Mouse (Mus musculus) heart, adult 2 months (tissue): ENCODE data around the gene Rtl1. TPM values are rescaled to one million over a fixed set of nuclear protein-coding genes. Genes with fewer than 3 reads are reported as not detected.
A peak's percentile ranks its signal among the peaks of the same experiment; 100 is the strongest.

ENCODE experiments used
- DNase-seq, 2 experiments: peaks; one replicate each; pipeline ENCODE4 v3.0.0; 2021
- H3K27ac ChIP-seq: fragments of 200-600 bp; 2 replicates; pipeline ENCODE4 v1.8.1; 2022
- H3K27me3 ChIP-seq: fragments of 200-500 bp; 2 replicates; pipeline ENCODE4 v1.6.1; 2012; ENCODE audit warnings: mild to moderate bottlenecking, low read length, inconsistent platforms, mixed read lengths; ENCODE audit not compliant: control insufficient read depth, insufficient read depth
- H3K36me3 ChIP-seq: fragments of 200-500 bp; 2 replicates; pipeline ENCODE4 v1.6.1; 2012; ENCODE audit warnings: low read length, inconsistent platforms; ENCODE audit not compliant: control insufficient read depth, insufficient read depth
- H3K4me1 ChIP-seq: fragments of 200-500 bp; 2 replicates; pipeline ENCODE4 v1.6.1; 2011; ENCODE audit warnings: low read length; ENCODE audit not compliant: control insufficient read depth, insufficient read depth
- H3K4me3 ChIP-seq: fragments of 200-600 bp; 2 replicates; pipeline ENCODE4 v1.8.1; 2022
- H3K79me2 ChIP-seq: fragments of 200-500 bp; replicated peaks from 2 replicates; pipeline ENCODE4 v1.6.1; 2012; ENCODE audit warnings: mild to moderate bottlenecking, inconsistent platforms, low read length, moderate library complexity, mixed read lengths; ENCODE audit not compliant: control insufficient read depth, insufficient read depth
- H3K9ac ChIP-seq: fragments of 200-500 bp; 2 replicates; pipeline ENCODE4 v1.6.1; 2012; ENCODE audit warnings: low read depth, mild to moderate bottlenecking, control low read depth, inconsistent platforms, low read length, mixed read lengths
- CTCF ChIP-seq: fragments of 200-600 bp; IDR thresholded peaks from 2 replicates; pipeline ENCODE4 v1.8.1; 2022; ENCODE audit warnings: antibody characterized with exemption, mild to moderate bottlenecking, moderate library complexity
- EP300 ChIP-seq: fragments of 200-500 bp; IDR thresholded peaks from 2 replicates; pipeline ENCODE4 v1.6.1; 2011; ENCODE audit warnings: low read depth, low read length, control low read depth; ENCODE audit not compliant: insufficient read depth
- POLR2A ChIP-seq: fragments of 200-500 bp; IDR thresholded peaks from 2 replicates; pipeline ENCODE4 v1.6.1; 2011; ENCODE audit warnings: mild to moderate bottlenecking, low read depth, low read length, control low read depth; ENCODE audit not compliant: insufficient read depth
- WGBS: fragments of 180-500 bp; shearing (Covaris S2); methylation state at CpG from one replicate; pipeline ENCODE4 v1.1.7; 2018; 5-methylcytosine and 5-hydroxymethylcytosine counted together
- intact Hi-C: fragments of 180-260 bp; cut with DNase I; formaldehyde crosslinking; loops from one replicate; pipeline ENCODE4 v1.15.1; 2025
- polyA plus RNA-seq: library from polyadenylated mRNA; depleted of rRNA; stranded (reverse); fragments of >200 nt; gene quantifications from 2 replicates; pipeline ENCODE4 v1.2.3, GENCODE M21; 2012
- total RNA-seq, 2 experiments: library from RNA; stranded (reverse); gene quantifications; 2 replicates each; pipeline ENCODE4 v1.2.3; 2021

The Rtl1 gene
- total and polyA plus RNA-seq, 3 experiments, result 0.02 TPM; not detected in 2

DNA sequence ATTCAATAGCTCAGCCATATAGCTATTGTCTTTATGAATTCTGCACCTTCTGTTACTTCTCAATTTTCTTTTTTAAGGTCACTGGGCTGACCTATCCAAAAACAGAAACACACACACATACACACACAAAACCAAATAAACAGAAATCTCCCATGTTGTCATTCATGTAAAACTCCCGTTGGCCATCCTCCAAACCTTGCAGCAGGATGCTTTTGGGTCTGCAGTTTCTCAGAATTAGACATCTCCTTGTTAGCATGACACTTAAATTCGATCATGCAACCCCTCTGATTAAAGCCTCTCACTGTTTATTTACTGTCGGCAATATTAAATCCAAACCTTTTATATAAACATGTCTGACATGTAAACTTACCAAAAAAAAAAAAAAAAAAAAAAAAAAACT is 3.4 kb downstream of the Rtl1 start:
- H3K4me3 ChIP-seq, result no peak overlapping the region
- 37% methylated on average over 3 of the region's 3 CpGs for WGBS
- no peaks in the 10 kb centered on the region for H3K4me1 ChIP-seq
- TF ChIP-seq CTCF (no peak), EP300 (no peak), POLR2A (no peak)
- no peak overlapping the region for H3K9ac ChIP-seq
- no peak for DNase-seq
- no peaks in the 10 kb centered on the region for H3K79me2 ChIP-seq
- no peak overlapping the region for H3K27ac ChIP-seq
- intact Hi-C loops, result no loop called here
- H3K36me3 ChIP-seq, result no peaks in the 10 kb centered on the region
- H3K27me3 ChIP-seq, result no peaks in the 10 kb centered on the region

DNA sequence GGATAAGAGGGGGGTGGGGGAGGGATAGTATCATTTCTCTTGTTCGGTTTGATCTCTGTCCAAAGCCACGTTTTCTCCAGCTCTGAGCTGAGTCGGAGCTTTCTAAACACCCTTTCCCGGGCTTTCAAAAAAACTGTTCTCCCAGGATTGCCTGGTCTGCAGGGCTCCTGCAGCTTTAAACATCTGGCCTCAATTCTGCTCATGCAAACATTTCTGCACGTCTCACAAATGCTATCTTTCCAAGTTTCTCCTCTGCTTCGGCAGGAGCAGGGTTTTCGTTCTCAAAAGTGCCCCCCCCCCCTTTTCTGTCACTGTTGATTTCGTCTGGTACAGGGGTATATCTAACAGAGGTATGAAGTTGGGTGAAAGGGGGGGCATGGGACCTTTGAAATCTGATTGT is 3.9 kb downstream of the Rtl1 start:
- Histone ChIP-seq H3K4me3 (no peak overlapping the region; the same call in 1 of the 2 replicates), H3K79me2 (no peaks in the 10 kb centered on the region), H3K36me3 (no peaks in the 10 kb centered on the region), H3K4me1 (no peaks in the 10 kb centered on the region), H3K27me3 (no peaks in the 10 kb centered on the region), H3K27ac (no peak overlapping the region), H3K9ac (no peak overlapping the region)
- 23% methylated on average over 8 of the region's 8 CpGs for WGBS
- no peak for DNase-seq
- TF ChIP-seq EP300, result no peak
- TF ChIP-seq CTCF, result no peak
- TF ChIP-seq POLR2A, result no peak
- intact Hi-C loops, result no loop called here

DNA sequence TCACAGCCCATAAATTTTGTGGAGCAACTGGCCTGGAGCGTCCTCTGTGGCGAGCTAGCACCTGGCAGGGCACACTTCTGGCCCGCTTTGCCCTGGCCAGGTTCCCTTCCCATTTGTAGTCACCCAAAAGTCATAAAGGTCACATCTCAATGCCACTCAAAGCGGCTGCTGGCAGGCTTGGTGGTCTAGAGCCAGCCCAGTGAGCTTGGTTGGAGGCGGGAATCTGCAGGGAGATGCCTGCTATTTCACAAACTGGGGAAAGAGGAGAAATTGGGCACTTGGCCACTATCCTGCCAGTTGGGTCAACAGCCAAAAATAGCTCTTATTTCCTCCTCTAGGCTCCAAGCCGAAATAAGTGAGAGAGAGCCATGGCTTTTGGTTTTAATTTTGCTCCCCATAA is 4.4 kb downstream of the Rtl1 start:
- no peak overlapping the region for H3K27ac ChIP-seq
- H3K27me3 ChIP-seq, result no peaks in the 10 kb centered on the region
- H3K4me1 ChIP-seq, result no peaks in the 10 kb centered on the region
- intact Hi-C loops, result no loop called here
- no peak overlapping the region; the same call in 1 of the 2 replicates for H3K4me3 ChIP-seq
- H3K9ac ChIP-seq, result no peak overlapping the region
- WGBS, result 32% methylated on average over 6 of the region's 6 CpGs
- no peaks in the 10 kb centered on the region for H3K79me2 ChIP-seq
- TF ChIP-seq POLR2A, result no peak
- TF ChIP-seq CTCF, result 0 out of 2 replicates have a peak, but pooled peaks have one; percentile 5
- DNase-seq, result peak; percentile 50 to 56
- H3K36me3 ChIP-seq, result no peaks in the 10 kb centered on the region

DNA sequence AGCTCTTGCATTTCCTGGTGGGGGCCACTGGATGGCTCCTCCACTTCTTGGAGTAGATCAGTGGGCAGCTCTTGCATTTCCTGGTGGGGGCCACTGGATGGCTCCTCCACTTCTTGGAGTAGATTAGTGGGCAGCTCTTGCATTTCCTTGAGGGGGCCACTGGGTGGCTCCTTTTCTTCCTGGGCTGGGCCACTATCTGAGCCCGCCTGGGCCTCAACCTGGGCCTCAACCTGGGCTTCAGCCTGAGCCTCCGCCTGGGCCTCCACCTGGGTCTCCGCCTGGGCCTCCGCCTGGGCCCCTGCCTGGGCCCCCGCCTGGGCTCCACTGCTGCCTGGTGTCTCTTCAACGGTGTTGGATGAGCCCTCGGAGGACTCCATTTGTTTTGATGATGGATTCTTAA is 5.2 kb downstream of the Rtl1 start:
- H3K9ac ChIP-seq, result no peak overlapping the region
- DNase-seq, result no peak
- no peak overlapping the region for H3K4me3 ChIP-seq
- TF ChIP-seq CTCF, result no peak
- no peak for TF ChIP-seq EP300
- no peak for TF ChIP-seq POLR2A
- no peaks in the 10 kb centered on the region for H3K27me3 ChIP-seq
- WGBS, result 95% methylated on average over 7 of the region's 7 CpGs
- H3K4me1 ChIP-seq, result no peaks in the 10 kb centered on the region
- H3K36me3 ChIP-seq, result no peaks in the 10 kb centered on the region
- H3K79me2 ChIP-seq, result no peaks in the 10 kb centered on the region
- intact Hi-C loops, result no loop called here
- no peak overlapping the region for H3K27ac ChIP-seq

DNA sequence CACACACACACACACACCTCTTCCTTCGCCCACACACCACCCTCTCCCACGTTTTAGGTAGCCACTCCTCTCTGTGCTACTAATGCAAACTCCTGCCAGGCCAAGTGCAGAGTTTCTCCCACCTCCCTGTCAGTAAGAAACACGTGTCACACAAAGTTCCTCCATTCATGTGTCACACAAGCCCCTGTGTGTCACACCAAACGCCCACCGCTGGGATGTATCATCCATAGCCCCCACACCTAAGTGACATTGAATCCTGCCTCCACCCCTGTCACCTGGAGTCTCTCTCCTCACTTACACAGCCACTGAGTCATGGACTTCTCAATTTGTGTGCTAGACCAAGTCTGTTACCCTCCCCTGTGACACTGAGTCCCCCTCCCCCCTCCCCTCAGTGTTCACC is 17.9 kb downstream of the Rtl1 start:
- no peaks in the 10 kb centered on the region for H3K79me2 ChIP-seq
- WGBS, result 62% methylated on average over 5 of the region's 5 CpGs
- no peak overlapping the region for H3K4me3 ChIP-seq
- no peak for DNase-seq
- H3K9ac ChIP-seq, result no peak overlapping the region
- no peaks in the 10 kb centered on the region for H3K27me3 ChIP-seq
- TF ChIP-seq CTCF, result no peak
- no peak for TF ChIP-seq EP300
- no peak for TF ChIP-seq POLR2A
- H3K27ac ChIP-seq, result no peak overlapping the region
- H3K36me3 ChIP-seq, result no peaks in the 10 kb centered on the region
- intact Hi-C loops, result no loop called here
- no peaks in the 10 kb centered on the region for H3K4me1 ChIP-seq

DNA sequence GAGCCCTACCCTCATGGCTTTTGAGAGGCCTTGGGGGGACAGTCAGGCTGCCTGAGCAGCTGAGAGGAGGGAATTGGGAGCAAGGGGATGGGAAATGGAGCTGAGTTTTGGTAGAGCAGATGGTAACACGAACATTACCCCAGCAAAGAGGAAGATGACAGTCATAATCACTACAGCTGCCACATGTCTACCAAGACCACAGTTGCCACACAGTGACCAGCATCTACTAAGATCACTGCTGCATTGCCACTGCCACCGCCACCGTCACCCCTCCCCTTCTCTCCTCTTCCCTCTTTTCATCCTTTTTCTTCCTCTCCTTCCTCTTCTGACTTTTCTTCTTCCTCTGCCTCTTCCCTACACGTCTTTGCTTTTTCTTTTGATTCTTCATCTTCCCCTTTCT is 27.9 kb downstream of the Rtl1 start:
- Histone ChIP-seq H3K27ac (no peak overlapping the region), H3K36me3 (no peaks in the 10 kb centered on the region), H3K4me1 (no peaks in the 10 kb centered on the region), H3K79me2 (no peaks in the 10 kb centered on the region), H3K9ac (no peak overlapping the region), H3K27me3 (no peaks in the 10 kb centered on the region), H3K4me3 (no peak overlapping the region)
- no peak for TF ChIP-seq EP300
- TF ChIP-seq CTCF, result no peak
- TF ChIP-seq POLR2A, result no peak
- DNase-seq, result no peak
- 81% methylated on average over 4 of the region's 4 CpGs for WGBS
- intact Hi-C loops, result no loop called here
